Mouse (Mus musculus): Measurements from ENCODE around the gene Tssc4.

Gene Tssc4

GRCm38 (mm10) chr7:143068882-143069591 lies at the start of gene Tssc4:
Gene Tssc4, plus strand, starts transcription at chr7:143069249.
- DNase-seq, result peak; percentile 95

- no peak for DNase-seq
Observed at GRCm38 (mm10) chr7:143020040-143020439, 49.0 kb upstream of the Tssc4 start.

GRCm38 (mm10) chr7:143020764-143021163 lies 48.3 kb upstream of the Tssc4 start:
- no peak for DNase-seq

- no peak for DNase-seq
Observed at GRCm38 (mm10) chr7:143021356-143022164, 47.5 kb upstream of the Tssc4 start.

- no peak for DNase-seq
Observed at GRCm38 (mm10) chr7:143023499-143023898, 45.5 kb upstream of the Tssc4 start.

GRCm38 (mm10) chr7:143024293-143024692 lies 44.8 kb upstream of the Tssc4 start:
- DNase-seq, result no peak

- DNase-seq, result no peak
Observed at GRCm38 (mm10) chr7:143025496-143025895, 43.6 kb upstream of the Tssc4 start.

GRCm38 (mm10) chr7:143027196-143027595 lies 41.9 kb upstream of the Tssc4 start:
- no peak for DNase-seq

- DNase-seq, result no peak
Observed at GRCm38 (mm10) chr7:143031816-143032215, 37.2 kb upstream of the Tssc4 start.

GRCm38 (mm10) chr7:143033581-143033980 lies 35.5 kb upstream of the Tssc4 start:
- no peak for DNase-seq

- DNase-seq, result no peak
Observed at GRCm38 (mm10) chr7:143034112-143034511, 34.9 kb upstream of the Tssc4 start.

- no peak for DNase-seq
Observed at GRCm38 (mm10) chr7:143034519-143035450, 34.3 kb upstream of the Tssc4 start.

- no peak for DNase-seq
Observed at GRCm38 (mm10) chr7:143036787-143037186, 32.3 kb upstream of the Tssc4 start.

GRCm38 (mm10) chr7:143037306-143037705 lies 31.7 kb upstream of the Tssc4 start:
- no peak for DNase-seq

GRCm38 (mm10) chr7:143038174-143038931 lies 30.7 kb upstream of the Tssc4 start:
- DNase-seq, result no peak

- DNase-seq, result no peak
Observed at GRCm38 (mm10) chr7:143040561-143040960, 28.5 kb upstream of the Tssc4 start.

- no peak for DNase-seq
Observed at GRCm38 (mm10) chr7:143041138-143041822, 27.8 kb upstream of the Tssc4 start.

GRCm38 (mm10) chr7:143042089-143042488 lies 27.0 kb upstream of the Tssc4 start:
- no peak for DNase-seq

- no peak for DNase-seq
Observed at GRCm38 (mm10) chr7:143042897-143043300, 26.1 kb upstream of the Tssc4 start.

- DNase-seq, result no peak
Observed at GRCm38 (mm10) chr7:143044049-143044825, 24.8 kb upstream of the Tssc4 start.

GRCm38 (mm10) chr7:143044826-143045206 lies 24.2 kb upstream of the Tssc4 start:
- no peak for DNase-seq
